Mouse (Mus musculus): ENCODE results near the gene Zfp286. TPM values are rescaled to one million over a fixed set of nuclear protein-coding genes. Genes with fewer than 3 reads are reported as not detected.

Zfp286 gene
- polyA plus RNA-seq (2012; ENCODE audit: low replicate concordance) = 0.58 TPM in 1 of 2 replicates, not detected in the other

GRCm38 (mm10) chr11:62788935-62789616 lies at the start of gene Zfp286:
Gene Zfp286, minus strand, starts transcription at chr11:62789462.

DNA sequence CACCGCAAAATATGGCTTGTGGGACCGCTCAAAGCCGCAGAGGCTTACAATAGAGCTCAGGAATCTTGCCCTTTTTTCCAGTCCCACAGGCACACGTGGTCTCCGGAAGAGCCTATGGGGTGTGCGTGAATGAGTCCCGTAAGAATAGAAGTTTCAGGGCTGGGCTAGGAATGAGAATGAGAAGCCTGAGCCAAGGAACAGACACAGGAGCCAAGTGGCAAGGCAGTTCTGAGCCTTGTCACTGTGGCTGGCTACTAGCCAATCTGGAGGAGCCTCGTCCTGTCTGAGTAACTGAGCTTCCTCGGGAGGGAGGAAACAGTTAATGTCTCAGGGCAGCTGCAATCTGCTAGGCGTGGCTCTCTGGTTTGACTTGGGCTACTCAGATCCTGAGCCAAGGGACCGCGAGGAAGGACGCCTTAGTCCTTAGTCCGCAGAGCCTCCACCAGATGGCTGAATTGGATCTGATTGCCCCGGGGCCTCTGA lies 30.8 kb upstream of the Zfp286 start, which contains the start of gene Trim16:
Gene Trim16, plus strand, starts transcription at position 173 of the 483 bp plus-strand sequence.

DNA sequence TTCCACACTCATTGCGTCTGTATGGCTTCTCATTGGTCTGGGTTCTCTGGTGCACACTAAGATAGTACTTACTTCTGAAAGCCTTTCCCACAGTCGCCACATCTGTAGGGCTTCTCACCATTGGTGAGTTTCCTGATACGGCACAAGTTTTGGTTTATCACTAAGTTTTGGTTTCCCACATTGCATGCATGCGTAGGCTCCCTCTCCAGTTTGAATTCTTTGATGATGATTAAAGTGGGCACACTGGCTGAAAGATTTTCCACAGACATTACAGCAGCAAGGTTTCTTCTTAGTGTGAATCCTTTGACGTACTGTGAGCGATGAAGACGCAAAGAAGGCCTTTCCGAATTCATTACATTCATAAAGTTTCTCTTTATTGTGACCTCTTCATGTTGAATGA lies 36.5 kb downstream of the Zfp286 start, which contains the start of gene Gm10428:
Gene Gm10428, plus strand, starts transcription at position 321 of the 400 bp plus-strand sequence.

DNA sequence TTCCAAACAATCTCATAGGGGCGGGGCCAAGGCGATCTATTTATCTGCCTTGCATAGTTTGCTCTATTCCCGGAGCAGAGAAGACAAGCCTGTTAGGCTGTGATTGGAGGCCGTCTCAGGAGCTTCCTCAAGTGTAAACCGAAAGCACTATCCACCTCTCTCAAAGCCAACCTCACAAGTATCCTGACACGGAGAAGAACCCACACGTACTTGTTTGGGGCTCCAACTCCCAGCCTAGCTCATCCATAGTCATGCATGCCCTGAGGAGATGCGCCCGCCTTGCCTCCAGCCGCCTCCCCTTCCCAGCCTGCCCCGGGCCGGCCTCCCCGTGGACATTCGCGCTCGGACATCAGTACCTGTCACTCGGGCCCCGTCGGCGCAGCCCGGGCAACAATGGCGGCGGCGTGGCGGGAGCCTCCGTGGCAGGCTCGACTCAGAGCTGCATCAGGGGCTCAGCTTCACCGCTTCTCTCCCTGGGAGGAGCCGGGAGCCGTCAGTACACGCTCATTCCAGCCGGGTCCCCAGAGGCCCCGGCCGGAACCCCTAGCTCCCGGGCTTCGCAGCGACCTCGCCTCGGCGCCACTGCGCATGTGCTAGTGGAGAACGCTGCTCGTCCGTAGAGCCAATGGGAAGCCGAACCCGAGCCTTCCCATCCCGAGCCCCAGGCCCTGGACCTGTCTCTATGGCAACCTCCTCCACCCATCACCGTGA lies 57.8 kb downstream of the Zfp286 start, which contains the start of gene Zfp287:
Gene Zfp287, minus strand, starts transcription at position 595 of the 711 bp plus-strand sequence.

Other genes with a start within 250 kb of the Zfp286 start
- gene Ubb, start 238.3 kb downstream of the Zfp286 start, polyA plus RNA-seq (2012; ENCODE audit: low replicate concordance) = 404 and 1,904 TPM in 2 replicates
- 13.9 and 31.0 TPM in 2 replicates for gene Trpv2, start 215.0 kb downstream of the Zfp286 start, polyA plus RNA-seq (2012; ENCODE audit: low replicate concordance)
- gene Lrrc75a, start 140.9 kb downstream of the Zfp286 start, polyA plus RNA-seq (2012; ENCODE audit: low replicate concordance) = 4.2 and 6.0 TPM in 2 replicates
- gene Mmgt2, start 140.8 kb downstream of the Zfp286 start, polyA plus RNA-seq (2012; ENCODE audit: low replicate concordance) = 30.1 and 67.6 TPM in 2 replicates
- gene Zfp287, start 57.6 kb downstream of the Zfp286 start, polyA plus RNA-seq (2012; ENCODE audit: low replicate concordance) = 3.2 and 4.0 TPM in 2 replicates
- gene Gm10428, start 36.4 kb downstream of the Zfp286 start, polyA plus RNA-seq (2012; ENCODE audit: low replicate concordance) = not detected in 2 replicates
- gene Trim16, start 30.8 kb upstream of the Zfp286 start, polyA plus RNA-seq (2012; ENCODE audit: low replicate concordance) = 0.79 and 2.9 TPM in 2 replicates
- gene Fbxw10, start 57.6 kb upstream of the Zfp286 start, polyA plus RNA-seq (2012; ENCODE audit: low replicate concordance) = 0.12 and 0.28 TPM in 2 replicates
- 1.8 and 3.7 TPM in 2 replicates for gene Tvp23b, start 90.0 kb upstream of the Zfp286 start, polyA plus RNA-seq (2012; ENCODE audit: low replicate concordance)
- not detected in 2 replicates for gene Cdrt4, start 161.7 kb upstream of the Zfp286 start, polyA plus RNA-seq (2012; ENCODE audit: low replicate concordance)